Mouse (Mus musculus): ENCODE data around the gene Aqp12. TPM values are rescaled to one million over a fixed set of nuclear protein-coding genes. Genes with fewer than 3 reads are reported as not detected.

Aqp12 gene
- polyA plus RNA-seq, 1 experiment from 2014 or later, result not detected

DNA sequence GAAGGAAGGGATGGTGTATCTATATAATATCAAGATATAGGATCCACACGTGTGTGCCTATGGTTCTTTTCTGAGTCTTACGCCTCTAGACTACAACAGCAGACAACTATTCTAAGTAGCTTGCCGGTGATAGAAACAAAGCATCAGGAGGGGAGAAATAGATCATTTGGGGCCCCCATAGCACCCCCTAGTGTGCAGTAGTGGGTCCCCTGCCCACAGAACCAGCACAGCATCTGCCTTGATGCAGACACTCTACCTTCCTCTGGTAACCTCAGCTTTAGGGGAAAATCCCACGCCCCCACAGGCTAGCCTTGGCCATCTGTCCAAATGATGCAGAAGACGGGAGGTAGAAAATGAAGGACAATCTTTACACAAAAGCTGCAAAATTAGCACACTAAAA, 21.1 kb upstream of the Aqp12 start:
- Histone ChIP-seq H3K9me3 (replicated peaks) (no peaks in the 10 kb centered on the region), H3K27me3 (no peaks in the 10 kb centered on the region), H3K27ac (no peak overlapping the region), H3K4me1 (0 out of 2 replicates have a peak, but pooled peaks cover 6% of the 10 kb centered on the region), H3K36me3 (no peaks in the 10 kb centered on the region), H3K9ac (no peak overlapping the region), H3K4me3 (replicated peaks) (no peak overlapping the region), H3K4me2 (no peak overlapping the region)
- WGBS, result 87% methylated on average over 5 of the region's 5 CpGs
- ATAC-seq (replicated peaks; ENCODE audit: low FRiP score), result no peak

DNA sequence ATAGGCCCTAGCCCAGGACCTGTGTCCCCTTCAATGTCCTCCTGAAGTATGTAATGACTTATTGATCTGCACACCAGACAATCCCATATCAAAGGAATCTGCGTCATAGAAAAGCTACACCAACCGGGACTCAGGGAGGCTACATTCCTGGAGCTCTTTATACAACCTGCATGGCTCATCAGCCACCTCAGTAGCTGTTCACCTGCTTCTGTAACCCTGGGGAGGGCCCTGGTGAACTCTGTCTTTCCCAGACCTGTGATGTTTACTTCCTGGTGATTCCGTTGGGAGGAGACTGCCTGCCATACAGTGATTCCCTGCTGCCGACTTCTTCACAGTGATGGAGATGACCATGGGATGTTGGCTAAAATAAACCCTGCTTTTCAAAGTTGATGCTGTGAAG, 17.2 kb upstream of the Aqp12 start:
- H3K36me3 ChIP-seq, result no peaks in the 10 kb centered on the region
- no peaks in the 10 kb centered on the region for H3K4me1 ChIP-seq
- H3K27me3 ChIP-seq, result no peaks in the 10 kb centered on the region
- 76% methylated on average over 4 of the region's 4 CpGs for WGBS
- no peaks in the 10 kb centered on the region for H3K9me3 ChIP-seq (replicated peaks)
- H3K27ac ChIP-seq, result no peak overlapping the region
- no peak overlapping the region for H3K4me3 ChIP-seq (replicated peaks)
- no peak overlapping the region for H3K4me2 ChIP-seq
- no peak overlapping the region for H3K9ac ChIP-seq
- no peak for ATAC-seq (replicated peaks; ENCODE audit: low FRiP score)

DNA sequence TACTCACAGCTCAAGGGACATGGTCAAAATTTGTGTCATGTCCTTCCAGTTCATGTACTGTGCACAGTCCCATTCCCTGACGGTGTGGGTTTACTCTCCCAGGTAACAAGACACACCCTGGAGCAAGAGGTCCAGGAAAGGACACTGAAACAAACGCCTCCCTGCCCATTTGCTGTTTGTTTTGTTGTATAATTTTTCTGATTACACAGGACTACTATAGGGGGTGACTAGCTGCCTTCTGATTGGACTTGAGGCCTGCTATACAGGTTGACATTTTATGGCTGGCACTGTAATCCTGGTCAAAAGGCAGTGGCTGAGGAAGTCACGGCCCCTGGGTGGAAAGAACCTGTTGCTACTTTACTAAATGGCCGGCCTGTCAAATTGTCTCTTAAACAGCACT, 16.2 kb upstream of the Aqp12 start:
- no peaks in the 10 kb centered on the region for H3K4me1 ChIP-seq
- no peak overlapping the region for H3K4me3 ChIP-seq (replicated peaks)

DNA sequence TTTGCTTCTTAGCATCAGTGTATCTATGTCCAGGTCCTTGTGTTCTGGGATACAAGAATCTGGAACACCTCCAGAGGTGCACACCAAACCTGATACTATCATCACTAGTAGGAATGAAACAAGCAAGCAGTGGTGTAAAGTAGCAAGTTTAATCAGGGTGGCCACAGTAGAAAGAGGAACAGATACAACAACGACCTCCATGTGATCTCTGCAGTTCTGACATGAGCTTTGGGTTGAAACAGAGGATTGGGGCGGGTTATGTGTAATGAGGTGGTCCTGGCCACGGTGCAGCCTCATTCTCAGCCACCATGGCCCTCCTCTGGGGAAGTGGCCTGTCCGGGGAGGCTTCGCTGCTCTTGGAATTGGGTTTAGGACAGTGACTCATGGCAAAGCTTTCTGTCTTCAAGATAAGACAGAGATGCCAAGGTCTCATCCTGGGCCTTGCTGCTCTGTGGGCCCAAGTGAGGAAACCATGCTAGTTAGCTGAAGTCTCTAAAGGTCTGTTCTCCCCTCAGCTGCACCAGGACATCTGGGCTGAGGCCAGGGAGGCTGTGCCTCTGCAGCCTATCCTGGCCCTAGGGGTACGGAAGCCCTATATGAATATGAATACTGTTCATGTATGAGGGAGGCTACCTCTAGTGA, 13.8 kb upstream of the Aqp12 start:
- Histone ChIP-seq H3K27me3 (no peaks in the 10 kb centered on the region), H3K4me3 (replicated peaks) (no peak overlapping the region), H3K4me2 (no peak overlapping the region), H3K9ac (no peak overlapping the region), H3K36me3 (no peaks in the 10 kb centered on the region), H3K27ac (no peak overlapping the region), H3K9me3 (replicated peaks) (no peaks in the 10 kb centered on the region), H3K4me1 (no peaks in the 10 kb centered on the region)
- 78% methylated on average over 6 of the region's 6 CpGs for WGBS
- no peak for ATAC-seq (replicated peaks; ENCODE audit: low FRiP score)

More for the DNA sequence above, 16.2 kb upstream of the Aqp12 start:
- ATAC-seq (replicated peaks; ENCODE audit: low FRiP score), result no peak
- 42% methylated on average over 4 of the region's 4 CpGs for WGBS
- no peaks in the 10 kb centered on the region for H3K36me3 ChIP-seq
- H3K4me2 ChIP-seq, result no peak overlapping the region
- H3K27ac ChIP-seq, result no peak overlapping the region
- H3K27me3 ChIP-seq, result no peaks in the 10 kb centered on the region
- H3K9me3 ChIP-seq (replicated peaks), result no peaks in the 10 kb centered on the region
- H3K9ac ChIP-seq, result no peak overlapping the region

DNA sequence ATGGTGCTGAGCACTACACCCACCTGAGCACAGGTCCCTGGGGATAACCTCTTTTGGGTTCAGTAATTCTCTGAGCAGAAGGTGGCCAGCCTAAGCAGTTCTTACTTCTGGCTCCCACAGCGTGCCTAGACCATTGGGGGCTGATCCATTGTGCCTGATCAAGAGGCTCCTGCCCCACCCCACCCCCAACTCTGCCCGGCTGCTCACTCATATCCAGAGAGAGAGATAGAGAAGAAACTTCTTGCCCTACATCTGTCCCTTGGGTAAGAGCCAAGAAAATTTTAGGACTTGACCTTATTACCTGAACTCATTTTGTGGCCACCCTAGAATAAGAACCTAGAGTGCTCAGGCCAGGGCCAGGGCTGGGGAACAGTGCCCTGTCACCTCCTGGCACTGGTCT, 13.3 kb upstream of the Aqp12 start:
- H3K36me3 ChIP-seq, result no peaks in the 10 kb centered on the region
- H3K9me3 ChIP-seq (replicated peaks), result no peaks in the 10 kb centered on the region
- H3K4me1 ChIP-seq, result no peaks in the 10 kb centered on the region
- no peak overlapping the region for H3K4me3 ChIP-seq (replicated peaks)
- H3K27me3 ChIP-seq, result no peaks in the 10 kb centered on the region
- H3K4me2 ChIP-seq, result no peak overlapping the region
- H3K27ac ChIP-seq, result no peak overlapping the region
- no peak for ATAC-seq (replicated peaks; ENCODE audit: low FRiP score)
- H3K9ac ChIP-seq, result no peak overlapping the region
- WGBS, result 76% methylated on average over 2 of the region's 2 CpGs

DNA sequence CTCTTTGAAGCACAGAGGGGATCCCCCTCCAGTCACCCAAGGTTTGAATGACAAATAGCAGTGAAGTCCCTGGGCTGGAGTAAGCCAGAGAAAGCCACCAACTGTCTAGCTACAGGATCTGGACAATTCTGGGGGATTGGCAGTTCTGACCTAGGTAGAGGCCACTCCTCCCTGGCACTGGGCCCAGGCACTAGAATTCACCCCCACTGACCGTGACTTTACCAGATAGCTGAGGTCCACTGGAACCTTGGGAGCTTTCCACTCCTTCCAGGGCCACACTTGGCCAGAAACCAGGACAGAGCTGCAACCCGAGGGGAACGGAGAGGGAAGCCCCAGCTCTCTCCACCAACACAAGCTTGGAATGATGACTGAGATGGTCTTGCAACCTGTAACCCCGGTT, 3.1 kb downstream of the Aqp12 start:
- no peaks in the 10 kb centered on the region for H3K27me3 ChIP-seq
- 57% methylated on average over 4 of the region's 4 CpGs for WGBS
- no peak overlapping the region for H3K9ac ChIP-seq
- no peak for ATAC-seq (replicated peaks; ENCODE audit: low FRiP score)
- no peak overlapping the region for H3K27ac ChIP-seq
- H3K4me3 ChIP-seq (replicated peaks), result no peak overlapping the region
- H3K36me3 ChIP-seq, result no peaks in the 10 kb centered on the region
- H3K4me2 ChIP-seq, result no peak overlapping the region
- H3K9me3 ChIP-seq (replicated peaks), result no peaks in the 10 kb centered on the region
- no peaks in the 10 kb centered on the region for H3K4me1 ChIP-seq

DNA sequence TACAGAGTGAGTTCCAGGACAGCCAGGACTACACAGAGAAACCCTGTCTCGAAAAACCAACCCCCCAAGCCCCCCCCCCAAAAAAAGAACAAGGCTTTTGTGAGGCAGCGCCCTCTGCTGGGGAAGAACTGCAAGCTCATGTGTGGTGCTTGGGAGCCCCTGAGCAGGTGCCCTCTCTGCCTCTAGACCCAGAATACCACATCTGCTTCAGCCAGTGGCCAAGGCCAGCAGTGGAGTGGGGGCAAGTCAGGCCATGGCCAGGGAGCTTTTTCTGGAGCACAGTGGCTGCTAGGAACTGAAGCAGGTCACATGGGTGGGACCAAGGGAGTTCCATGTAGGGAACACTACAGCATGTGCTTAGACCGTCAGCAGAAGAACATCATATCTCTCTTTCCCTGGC, 4.6 kb downstream of the Aqp12 start:
- no peak for ATAC-seq (replicated peaks; ENCODE audit: low FRiP score)
- no peak overlapping the region for H3K27ac ChIP-seq
- no peaks in the 10 kb centered on the region for H3K4me1 ChIP-seq
- H3K36me3 ChIP-seq, result no peaks in the 10 kb centered on the region
- no peak overlapping the region for H3K9ac ChIP-seq
- no peaks in the 10 kb centered on the region for H3K27me3 ChIP-seq
- H3K4me2 ChIP-seq, result no peak overlapping the region
- H3K4me3 ChIP-seq (replicated peaks), result no peak overlapping the region
- 39% methylated on average over 3 of the region's 3 CpGs for WGBS
- no peaks in the 10 kb centered on the region for H3K9me3 ChIP-seq (replicated peaks)

DNA sequence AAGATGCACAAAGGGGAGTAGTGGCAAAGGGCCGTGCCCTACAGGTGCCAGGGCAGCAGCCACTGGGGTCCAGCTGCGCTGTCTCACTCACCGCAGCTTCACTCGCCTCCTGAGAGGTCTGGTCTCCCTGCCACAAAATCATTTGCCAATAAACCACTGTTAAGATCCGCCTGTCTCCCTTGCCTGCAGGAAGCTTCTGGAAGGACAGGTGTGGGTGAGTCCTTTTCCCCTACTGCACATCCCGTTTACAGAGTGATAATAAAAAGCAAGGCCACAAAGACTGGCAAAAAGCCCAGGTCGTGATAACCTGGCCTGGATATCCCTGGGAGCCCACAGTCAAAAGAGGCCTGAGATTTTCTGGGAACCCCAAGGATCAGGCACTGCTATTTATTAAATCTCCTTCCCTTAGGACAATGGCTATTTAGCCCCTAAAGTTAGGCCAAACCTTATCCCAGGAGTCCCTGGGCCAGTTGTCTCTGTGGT, 6.0 kb downstream of the Aqp12 start:
- H3K4me1 ChIP-seq, result no peaks in the 10 kb centered on the region
- H3K4me3 ChIP-seq (replicated peaks), result no peak overlapping the region
- WGBS, result 60% methylated on average over 7 of the region's 7 CpGs
- H3K9ac ChIP-seq, result no peak overlapping the region
- no peak overlapping the region for H3K4me2 ChIP-seq
- H3K36me3 ChIP-seq, result no peaks in the 10 kb centered on the region
- no peak overlapping the region for H3K27ac ChIP-seq
- H3K9me3 ChIP-seq (replicated peaks), result no peaks in the 10 kb centered on the region
- ATAC-seq (replicated peaks; ENCODE audit: low FRiP score), result no peak
- H3K27me3 ChIP-seq, result no peaks in the 10 kb centered on the region

DNA sequence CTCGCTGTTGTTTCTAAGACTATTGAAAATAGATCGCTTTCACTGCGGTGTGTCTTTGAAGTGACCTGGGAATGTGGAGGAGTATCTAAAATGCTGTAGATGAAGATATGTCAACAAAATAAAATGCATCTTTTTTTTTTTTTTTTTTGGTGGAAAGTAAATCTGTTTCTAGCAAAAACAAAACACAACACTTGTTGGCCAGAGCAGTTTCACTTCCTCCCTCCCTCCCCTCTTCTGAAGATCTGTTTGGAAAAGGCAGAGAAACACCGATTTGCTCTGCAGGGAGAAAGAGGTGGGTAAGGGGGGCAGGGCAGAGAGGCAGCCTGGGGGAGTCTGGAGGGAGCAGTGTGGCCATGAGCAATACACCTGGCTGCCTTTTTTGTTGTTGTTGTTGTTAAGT, 7.2 kb downstream of the Aqp12 start:
- no peak overlapping the region for H3K27ac ChIP-seq
- no peak for ATAC-seq (replicated peaks; ENCODE audit: low FRiP score)
- H3K9me3 ChIP-seq (replicated peaks), result no peaks in the 10 kb centered on the region
- H3K36me3 ChIP-seq, result no peaks in the 10 kb centered on the region
- no peak overlapping the region for H3K4me3 ChIP-seq (replicated peaks)
- H3K4me1 ChIP-seq, result no peaks in the 10 kb centered on the region
- H3K9ac ChIP-seq, result no peak overlapping the region
- no peak overlapping the region for H3K4me2 ChIP-seq
- WGBS, result 74% methylated on average over 4 of the region's 4 CpGs
- H3K27me3 ChIP-seq, result no peaks in the 10 kb centered on the region

DNA sequence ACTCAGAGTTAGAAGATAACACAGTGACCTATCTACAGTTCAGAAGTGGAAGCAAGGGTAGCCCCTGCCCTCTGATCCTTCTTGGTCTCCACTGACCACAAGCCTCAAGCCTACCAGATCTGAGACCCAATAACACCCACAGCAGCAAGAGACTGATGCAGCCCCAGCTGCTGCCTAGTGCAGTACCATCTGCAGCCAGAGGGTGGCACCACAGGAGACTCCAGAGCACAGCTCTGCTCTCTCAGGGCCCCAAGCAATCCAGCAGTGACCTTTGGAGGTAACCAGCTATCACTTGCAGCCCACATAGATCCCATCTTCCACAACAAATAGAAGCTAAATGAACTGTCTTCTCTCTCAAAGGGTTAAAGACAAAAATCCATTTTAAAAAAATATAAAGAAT, 8.3 kb downstream of the Aqp12 start:
- no peak overlapping the region for H3K9ac ChIP-seq
- no peak overlapping the region for H3K4me3 ChIP-seq (replicated peaks)
- ATAC-seq (replicated peaks; ENCODE audit: low FRiP score), result no peak
- no peaks in the 10 kb centered on the region for H3K9me3 ChIP-seq (replicated peaks)
- H3K4me1 ChIP-seq, result no peaks in the 10 kb centered on the region
- H3K27ac ChIP-seq, result no peak overlapping the region
- no peak overlapping the region for H3K4me2 ChIP-seq
- no peaks in the 10 kb centered on the region for H3K27me3 ChIP-seq
- no peaks in the 10 kb centered on the region for H3K36me3 ChIP-seq

DNA sequence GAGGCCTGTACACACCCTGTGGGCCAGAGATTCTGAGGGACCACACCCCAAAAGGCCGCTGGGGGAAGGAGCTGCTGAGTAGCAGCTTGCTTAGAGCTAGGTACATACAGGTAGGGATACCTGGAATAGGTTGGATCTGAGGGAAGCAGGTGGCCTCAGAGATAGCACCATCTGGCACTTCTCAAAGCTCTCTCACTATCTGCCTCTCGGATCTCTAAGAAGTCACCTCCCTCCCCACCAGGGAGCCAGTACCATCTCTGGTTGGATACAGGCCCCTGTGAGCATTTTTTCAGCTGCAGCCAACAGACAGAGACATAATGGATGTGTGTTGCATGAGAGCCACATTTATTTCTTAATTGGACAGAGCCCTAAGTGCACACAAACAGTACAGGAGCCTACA, 9.0 kb downstream of the Aqp12 start:
- WGBS, result 52% methylated on average over 2 of the region's 2 CpGs
- no peak for ATAC-seq (replicated peaks; ENCODE audit: low FRiP score)
- no peaks in the 10 kb centered on the region for H3K4me1 ChIP-seq
- H3K4me2 ChIP-seq, result no peak overlapping the region
- H3K4me3 ChIP-seq (replicated peaks), result no peak overlapping the region
- no peaks in the 10 kb centered on the region for H3K9me3 ChIP-seq (replicated peaks)
- H3K27ac ChIP-seq, result no peak overlapping the region
- no peak overlapping the region for H3K9ac ChIP-seq
- H3K27me3 ChIP-seq, result no peaks in the 10 kb centered on the region
- H3K36me3 ChIP-seq, result no peaks in the 10 kb centered on the region

DNA sequence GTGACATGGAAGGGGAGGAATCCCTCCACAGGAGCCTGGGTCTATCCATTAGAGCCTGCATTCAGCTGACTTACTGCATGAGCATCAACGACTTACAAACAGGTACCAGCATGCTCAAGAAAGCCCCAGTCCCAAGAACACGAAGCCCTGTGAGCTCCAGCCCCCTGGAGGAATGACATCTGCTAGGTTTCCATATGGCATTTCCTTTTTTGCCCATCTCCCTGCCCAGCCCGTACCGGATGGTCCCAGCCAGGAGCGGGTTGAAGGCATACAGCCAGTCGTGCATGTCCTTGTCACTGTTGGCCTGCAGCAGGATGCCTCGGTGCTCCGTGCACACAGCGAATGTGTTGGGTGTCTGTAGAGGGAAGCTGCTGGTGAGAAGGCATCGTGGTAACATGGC, 12.6 kb downstream of the Aqp12 start:
- Histone ChIP-seq H3K27ac (no peak overlapping the region), H3K4me1 (no peaks in the 10 kb centered on the region), H3K9ac (no peak overlapping the region), H3K9me3 (replicated peaks) (no peaks in the 10 kb centered on the region), H3K4me3 (replicated peaks) (no peak overlapping the region), H3K27me3 (no peaks in the 10 kb centered on the region), H3K4me2 (no peak overlapping the region), H3K36me3 (no peaks in the 10 kb centered on the region)
- ATAC-seq (replicated peaks; ENCODE audit: low FRiP score), result no peak
- 82% methylated on average over 10 of the region's 10 CpGs for WGBS

DNA sequence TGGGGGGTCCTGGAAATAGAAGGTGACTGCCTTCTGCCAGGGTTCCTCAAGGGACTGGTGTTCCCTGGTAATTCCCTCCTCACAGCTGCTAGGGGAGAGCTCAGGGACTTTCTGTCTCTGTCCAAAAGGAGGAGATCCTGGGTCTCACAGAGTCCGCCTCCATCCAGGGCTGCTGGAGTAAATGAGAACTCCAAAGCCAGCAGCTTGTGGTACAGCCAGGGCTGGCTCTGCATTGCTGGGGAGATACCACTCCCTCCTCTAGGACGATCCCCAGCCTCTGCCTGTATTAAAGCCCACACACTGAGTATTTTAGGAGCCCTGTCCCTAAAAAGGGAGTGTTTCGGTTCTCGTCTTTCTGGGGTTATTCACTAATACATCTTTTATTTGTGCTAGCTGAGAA, 14.5 kb downstream of the Aqp12 start:
- H3K4me2 ChIP-seq, result no peak overlapping the region

More for the DNA sequence above, 14.5 kb downstream of the Aqp12 start:
- WGBS, result 77% methylated on average over 4 of the region's 4 CpGs
- no peak for ATAC-seq (replicated peaks; ENCODE audit: low FRiP score)
- no peaks in the 10 kb centered on the region for H3K9me3 ChIP-seq (replicated peaks)
- no peaks in the 10 kb centered on the region for H3K36me3 ChIP-seq
- H3K9ac ChIP-seq, result no peak overlapping the region
- H3K27me3 ChIP-seq, result no peaks in the 10 kb centered on the region
- no peaks in the 10 kb centered on the region for H3K4me1 ChIP-seq
- H3K27ac ChIP-seq, result no peak overlapping the region
- H3K4me3 ChIP-seq (replicated peaks), result no peak overlapping the region
